ENCODE assay signal across 8 mouse cellular contexts in the genomic region with DNA sequence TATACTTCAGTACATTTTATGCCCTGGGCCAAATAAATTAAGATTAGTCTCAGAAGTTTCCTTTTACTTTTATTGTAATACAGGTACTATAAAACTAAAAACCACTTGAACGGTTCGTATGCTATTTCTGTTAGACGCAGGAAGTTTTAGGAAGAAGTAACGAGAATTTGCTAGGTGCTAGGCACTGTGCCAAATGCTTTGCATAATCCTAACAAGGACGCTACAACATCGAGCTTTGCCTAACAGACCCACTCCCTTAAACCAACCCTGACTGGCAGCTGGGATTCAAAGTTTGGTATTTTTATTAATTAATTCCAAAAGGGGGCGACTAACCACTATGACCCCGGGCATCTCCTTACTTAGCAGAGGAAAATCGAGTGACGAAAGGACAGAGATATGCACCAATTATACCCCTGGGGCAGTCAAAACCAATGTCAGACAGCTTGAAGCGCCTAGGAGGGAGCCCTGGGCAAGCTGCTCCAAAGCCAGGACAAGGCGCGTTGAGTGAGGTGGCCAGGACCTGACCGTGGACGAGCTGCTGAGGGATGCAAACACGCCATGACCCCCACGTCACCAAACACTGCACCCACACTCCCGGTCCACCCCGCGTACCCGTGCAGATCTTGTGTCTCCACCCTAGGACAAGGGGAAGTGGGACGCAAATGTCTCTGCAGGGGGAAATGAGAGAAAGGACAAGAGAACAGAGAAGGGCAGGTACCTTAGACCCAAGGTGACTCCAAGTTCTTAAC. TPM values are rescaled to one million over a fixed set of nuclear protein-coding genes. Genes with fewer than 3 reads are reported as not detected.
DNase-seq lines count a peak whose midpoint lies in the region; ATAC-seq and TF ChIP-seq lines count a peak whose summit lies in the region.

No protein-coding gene starts in this region.

- no peak for TF ChIP-seq CTCF in spleen, adult 2 months (IDR thresholded peaks at IDR 0.05; ENCODE audit: extremely low read depth, insufficient read depth, insufficient read length, insufficient replicate concordance)
- TF ChIP-seq CTCF in kidney, postnatal 0 days (IDR thresholded peaks at IDR 0.05; ENCODE audit: low read depth), result no peak

- peaks cover 2% of the 10 kb centered on the region; the same call in 1 of the 2 replicates for H3K36me3 ChIP-seq in spleen, adult 2 months (ENCODE audit: control insufficient read depth, insufficient read depth, low read length)
- H3K36me3 ChIP-seq in forebrain, embryonic 13.5 days (ENCODE audit: poor library complexity, severe bottlenecking), result no peaks in the 10 kb centered on the region
- no peaks in the 10 kb centered on the region for H3K36me3 ChIP-seq in kidney, postnatal 0 days (ENCODE audit: insufficient read depth, low read length)

- H3K27ac ChIP-seq in spleen, adult 2 months (ENCODE audit: insufficient read depth, low read length), result peak overlapping the region; percentile 19; the same call in 1 of the 2 replicates
- H3K27ac ChIP-seq in forebrain, embryonic 13.5 days, result no peak overlapping the region
- no peak overlapping the region for H3K27ac ChIP-seq in kidney, postnatal 0 days

- no peaks in the 10 kb centered on the region for H3K27me3 ChIP-seq in spleen, adult 2 months (ENCODE audit: control insufficient read depth, insufficient read depth, low read length)
- no peaks in the 10 kb centered on the region for H3K27me3 ChIP-seq in forebrain, embryonic 13.5 days
- H3K27me3 ChIP-seq in kidney, postnatal 0 days (ENCODE audit: insufficient read depth, low read length), result no peaks in the 10 kb centered on the region

- ATAC-seq in forebrain, embryonic 13.5 days, result peak; percentile 67
- peak; percentile 69 for ATAC-seq in kidney, postnatal 0 days (replicated peaks; ENCODE audit: low FRiP score, low read depth)

- H3K4me1 ChIP-seq in spleen, adult 2 months (ENCODE audit: control insufficient read depth, insufficient read depth, insufficient read length), result no peaks in the 10 kb centered on the region
- peaks cover 6% of the 10 kb centered on the region for H3K4me1 ChIP-seq in forebrain, embryonic 13.5 days
- H3K4me1 ChIP-seq in kidney, postnatal 0 days (replicated peaks; ENCODE audit: insufficient read depth, low read length), result no peaks in the 10 kb centered on the region

- DNase-seq in adrenal gland, postnatal 10 days, result peak; percentile 18
- no peak for DNase-seq in adrenal gland, adult 18-20 months (ENCODE audit: low spot score in 2 of 2)
- peak in 1 of 2 experiments; percentile 11 for DNase-seq in spleen, adult 2 months (ENCODE audit: low read depth in 1 of 2, low spot score in 2 of 2)
- no peak for DNase-seq in spleen, adult 18-20 months
- DNase-seq in kidney, postnatal 0 days (ENCODE audit: low spot score), result peak; percentile 6
- DNase-seq in mesoderm, embryonic 11.5 days (ENCODE audit: low read depth, low spot score), result peak; percentile 6
- no peak for DNase-seq in urinary bladder, adult 18-20 months (ENCODE audit: low spot score in 2 of 2)

- peak overlapping the region; percentile 91 for H3K4me2 ChIP-seq in forebrain, embryonic 13.5 days
- H3K4me2 ChIP-seq in kidney, postnatal 0 days (ENCODE audit: low read length), result peak overlapping the region; percentile 91

- 1% methylated on average over 22 of the region's 22 CpGs for WGBS in spleen, adult 2 months
- whole genome bisulfite sequencing in forebrain, embryonic 13.5 days, result 5% methylated on average over 22 of the region's 22 CpGs
- WGBS in kidney, postnatal 0 days, result 4% methylated on average over 22 of the region's 22 CpGs

- H3K9me3 ChIP-seq in forebrain, embryonic 13.5 days (replicated peaks), result no peaks in the 10 kb centered on the region
- H3K9me3 ChIP-seq in kidney, postnatal 0 days (replicated peaks; ENCODE audit: low read length), result no peaks in the 10 kb centered on the region

- peak overlapping the region; percentile 67 for H3K9ac ChIP-seq in forebrain, embryonic 13.5 days
- peak overlapping the region; percentile 51 for H3K9ac ChIP-seq in kidney, postnatal 0 days (ENCODE audit: low read depth, low read length)

- TF ChIP-seq POLR2A in spleen, adult 2 months (IDR thresholded peaks at IDR 0.05; ENCODE audit: low read depth, low read length), result no peak

- peak overlapping the region; percentile 69 for H3K4me3 ChIP-seq in spleen, adult 2 months (ENCODE audit: extremely low read depth, insufficient read depth, insufficient read length)
- peak overlapping the region; percentile 56 for H3K4me3 ChIP-seq in forebrain, embryonic 13.5 days
- H3K4me3 ChIP-seq in kidney, postnatal 0 days (replicated peaks; ENCODE audit: low read depth, low read length), result peak overlapping the region; percentile 55

RNA-seq across cellular contexts. Expression of a gene that starts 0.5 kb away (rescaled TPM):
- total RNA-seq in adrenal gland, postnatal 10 days (2021), result 1 to 10 TPM; 4.5 to 8.7 TPM
- total RNA-seq in adrenal gland, adult 18-20 months (2021), result 1 to 10 TPM; 2.2 to 2.6 TPM
- 4.7 and 5.5 TPM in 2 replicates for polyA plus RNA-seq in spleen, adult 2 months (2012; rRNA removed)
- polyA plus RNA-seq in forebrain, embryonic 13.5 days (2015; fragmentation: Nextera tagmentation; extraction: Ambion mirVana), result 8.9 and 9.9 TPM in 2 replicates
- polyA plus RNA-seq in kidney, postnatal 0 days (2015; fragmentation: Nextera tagmentation; extraction: Ambion mirVana), result 2.9 and 4.4 TPM in 2 replicates

RNA-seq across cellular contexts. Expression of a gene that starts 0.7 kb away (rescaled TPM):
- 1 to 10 TPM; 1.8 to 2.6 TPM for total RNA-seq in adrenal gland, postnatal 10 days (2021)
- 10 to 100 TPM in 1 of 2 experiments, 1 to 10 TPM in 1; 5.7 to 22.0 TPM for total RNA-seq in adrenal gland, adult 18-20 months (2021)
- polyA plus RNA-seq in spleen, adult 2 months (2012; rRNA removed), result 0.13 and 0.19 TPM in 2 replicates
- polyA plus RNA-seq in forebrain, embryonic 13.5 days (2015; fragmentation: Nextera tagmentation; extraction: Ambion mirVana), result 1.2 and 1.5 TPM in 2 replicates
- 1.6 TPM in 2 replicates for polyA plus RNA-seq in kidney, postnatal 0 days (2015; fragmentation: Nextera tagmentation; extraction: Ambion mirVana)

Comparison
In these comparisons a context has a peak if more than half of its experiments do, and no peak if none do; other contexts are left out.
1. DNase-seq: peak in adrenal gland, postnatal 10 days (single experiment), kidney, postnatal 0 days (single experiment) and mesoderm, embryonic 11.5 days (single experiment); none in adrenal gland, adult 18-20 months (0 of 2), spleen, adult 18-20 months (0 of 2) and urinary bladder, adult 18-20 months (0 of 2).
2. Peak in every context shown above with its lines, with median percentiles within 50 percentile points of each other: H3K4me3 ChIP-seq.